Comparison of ENCODE assay signal across 8 mouse cellular contexts in the genomic region with DNA sequence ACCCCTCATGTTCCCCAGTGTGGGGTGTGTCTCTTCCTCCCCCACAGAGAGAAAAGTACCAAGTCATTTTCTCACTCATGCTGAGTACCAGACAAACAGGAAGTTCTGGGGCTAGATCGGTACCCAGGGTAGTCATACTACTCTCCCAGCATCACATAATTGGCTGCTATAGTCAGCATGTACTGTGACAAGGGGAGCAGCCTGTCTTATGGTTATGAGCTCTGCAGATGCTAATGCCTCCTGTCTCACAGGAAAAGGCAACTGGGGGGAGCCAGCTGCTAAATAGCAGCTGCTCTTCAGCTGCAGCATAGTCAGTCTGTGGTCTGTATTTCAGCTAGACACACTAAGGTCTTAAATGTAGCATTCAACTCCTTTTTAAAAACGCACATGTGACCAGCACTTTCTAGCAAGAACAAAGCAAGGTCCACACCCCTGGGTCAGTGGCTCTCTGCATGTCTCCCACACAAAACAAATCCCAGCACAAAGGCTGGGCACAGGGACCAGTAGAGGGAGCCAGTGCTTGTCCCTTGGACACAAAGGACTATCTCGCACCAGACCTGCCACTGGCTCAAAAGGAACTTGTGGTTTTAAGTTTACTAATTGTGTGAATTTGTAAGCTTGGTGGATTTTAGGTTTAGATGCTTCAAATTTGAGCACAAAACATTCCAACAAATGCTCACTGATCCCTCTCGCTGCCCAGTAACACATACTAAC. TPM values are rescaled to one million over a fixed set of nuclear protein-coding genes. Genes with fewer than 3 reads are reported as not detected.
DNase-seq lines count a peak whose midpoint lies in the region; ATAC-seq lines count a peak whose summit lies in the region.

No protein-coding gene starts in this region.

- no peak overlapping the region for H3K27ac ChIP-seq in heart, embryonic 12.5 days (ENCODE audit: poor library complexity, severe bottlenecking)
- H3K27ac ChIP-seq in kidney, embryonic 15.5 days: no peak overlapping the region
- H3K27ac ChIP-seq in liver, embryonic 13.5 days: no peak overlapping the region
- H3K27ac ChIP-seq in stomach, embryonic 14.5 days (ENCODE audit: low read length): no peak overlapping the region

- no peak overlapping the region for H3K4me2 ChIP-seq in heart, embryonic 12.5 days
- no peak overlapping the region for H3K4me2 ChIP-seq in kidney, embryonic 15.5 days
- H3K4me2 ChIP-seq in liver, embryonic 13.5 days: no peak overlapping the region
- no peak overlapping the region for H3K4me2 ChIP-seq in stomach, embryonic 14.5 days (replicated peaks; ENCODE audit: low read depth, low read length)

- H3K27me3 ChIP-seq in heart, embryonic 12.5 days (replicated peaks): no peaks in the 10 kb centered on the region
- no peaks in the 10 kb centered on the region for H3K27me3 ChIP-seq in kidney, embryonic 15.5 days
- no peaks in the 10 kb centered on the region for H3K27me3 ChIP-seq in liver, embryonic 13.5 days
- no peaks in the 10 kb centered on the region for H3K27me3 ChIP-seq in stomach, embryonic 14.5 days (ENCODE audit: control insufficient read depth, insufficient read depth, low read length)

- peak; percentile 95 for ATAC-seq in activated CD4-positive, CD25-positive, alpha-beta regulatory T cell, adult 4 months
- ATAC-seq in heart, embryonic 12.5 days (ENCODE audit: insufficient number of reproducible peaks, low FRiP score): peak; percentile 59; the same call in 1 of the 2 replicates
- ATAC-seq in kidney, embryonic 15.5 days (replicated peaks; ENCODE audit: low FRiP score): 0 out of 2 replicates have a peak, but pooled peaks have one; percentile 69
- ATAC-seq in liver, embryonic 13.5 days (ENCODE audit: low read depth): peak; percentile 65
- 0 out of 2 replicates have a peak, but pooled peaks have one; percentile 56 for ATAC-seq in stomach, embryonic 14.5 days (ENCODE audit: insufficient number of reproducible peaks, insufficient read depth, low FRiP score, low read depth)

- peaks cover 16% of the 10 kb centered on the region; the same call in 1 of the 2 replicates for H3K36me3 ChIP-seq in heart, embryonic 12.5 days
- H3K36me3 ChIP-seq in kidney, embryonic 15.5 days: peaks cover 39% of the 10 kb centered on the region
- H3K36me3 ChIP-seq in liver, embryonic 13.5 days: peaks cover 39% of the 10 kb centered on the region
- no peaks in the 10 kb centered on the region for H3K36me3 ChIP-seq in stomach, embryonic 14.5 days (ENCODE audit: control insufficient read depth, insufficient read depth, low read length)

- DNase-seq in 416B (ENCODE audit: low read depth): peak; percentile 88
- DNase-seq in embryo, embryonic 11.5 days (ENCODE audit: low read depth, low spot score): peak; percentile 43
- peak; percentile 56 for DNase-seq in liver, embryonic 13.5 days
- DNase-seq in naive thymus-derived CD4-positive, alpha-beta T cell, adult 2 months (ENCODE audit: low read depth): peak; percentile 69

- peaks cover 14% of the 10 kb centered on the region for H3K4me1 ChIP-seq in heart, embryonic 12.5 days (replicated peaks)
- no peaks in the 10 kb centered on the region for H3K4me1 ChIP-seq in kidney, embryonic 15.5 days
- peaks cover 28% of the 10 kb centered on the region for H3K4me1 ChIP-seq in liver, embryonic 13.5 days (replicated peaks)
- H3K4me1 ChIP-seq in stomach, embryonic 14.5 days (ENCODE audit: control insufficient read depth, insufficient read depth, low read length): no peaks in the 10 kb centered on the region

- no peak overlapping the region for H3K9ac ChIP-seq in heart, embryonic 12.5 days
- no peak overlapping the region for H3K9ac ChIP-seq in kidney, embryonic 15.5 days
- H3K9ac ChIP-seq in liver, embryonic 13.5 days: no peak overlapping the region
- no peak overlapping the region for H3K9ac ChIP-seq in stomach, embryonic 14.5 days (replicated peaks; ENCODE audit: low read depth, low read length)

- H3K9me3 ChIP-seq in heart, embryonic 12.5 days (replicated peaks): no peaks in the 10 kb centered on the region
- H3K9me3 ChIP-seq in kidney, embryonic 15.5 days (replicated peaks): no peaks in the 10 kb centered on the region
- H3K9me3 ChIP-seq in liver, embryonic 13.5 days (replicated peaks): no peaks in the 10 kb centered on the region
- no peaks in the 10 kb centered on the region for H3K9me3 ChIP-seq in stomach, embryonic 14.5 days (ENCODE audit: control insufficient read depth, low read depth, low read length)

- 44% methylated on average over 4 of the region's 4 CpGs for WGBS in heart, embryonic 12.5 days
- 46% methylated on average over 4 of the region's 4 CpGs for WGBS in kidney, embryonic 15.5 days
- WGBS in liver, embryonic 13.5 days (ENCODE audit: insufficient replicate concordance): 44% methylated on average over 4 of the region's 4 CpGs
- WGBS in stomach, embryonic 14.5 days: 47% methylated on average over 4 of the region's 4 CpGs

- H3K4me3 ChIP-seq in heart, embryonic 12.5 days: no peak overlapping the region
- no peak overlapping the region for H3K4me3 ChIP-seq in kidney, embryonic 15.5 days (replicated peaks)
- H3K4me3 ChIP-seq in liver, embryonic 13.5 days (replicated peaks): no peak overlapping the region
- H3K4me3 ChIP-seq in stomach, embryonic 14.5 days (ENCODE audit: low read depth, low read length): no peak overlapping the region

RNA-seq across cellular contexts. Expression of a gene that starts 31.0 kb away (rescaled TPM):
- polyA plus RNA-seq in activated CD4-positive, CD25-positive, alpha-beta regulatory T cell, adult 4 months (2017; shearing (Covaris generic)): 100 to 1,000 TPM; 369 to 440 TPM
- polyA plus RNA-seq in heart, embryonic 12.5 days (2016; fragmentation: Nextera tagmentation; extraction: Ambion mirVana): 16.2 and 16.9 TPM in 2 replicates
- polyA plus RNA-seq in kidney, embryonic 15.5 days (2015; fragmentation: Nextera tagmentation; extraction: Ambion mirVana): 22.6 and 26.7 TPM in 2 replicates
- polyA plus RNA-seq in liver, embryonic 13.5 days (2015; fragmentation: Nextera tagmentation; extraction: Ambion mirVana): 5.1 and 6.0 TPM in 2 replicates
- 18.3 and 20.8 TPM in 2 replicates for polyA plus RNA-seq in stomach, embryonic 14.5 days (2014; fragmentation: Nextera tagmentation; extraction: Ambion mirVana)

RNA-seq across cellular contexts. Expression of a gene that starts 45.7 kb away (rescaled TPM):
- polyA plus RNA-seq in activated CD4-positive, CD25-positive, alpha-beta regulatory T cell, adult 4 months (2017; shearing (Covaris generic)): 10 to 100 TPM; 52.2 to 60.8 TPM
- 50.0 and 54.1 TPM in 2 replicates for polyA plus RNA-seq in heart, embryonic 12.5 days (2016; fragmentation: Nextera tagmentation; extraction: Ambion mirVana)
- 69.4 and 71.8 TPM in 2 replicates for polyA plus RNA-seq in kidney, embryonic 15.5 days (2015; fragmentation: Nextera tagmentation; extraction: Ambion mirVana)
- polyA plus RNA-seq in liver, embryonic 13.5 days (2015; fragmentation: Nextera tagmentation; extraction: Ambion mirVana): 26.6 and 27.8 TPM in 2 replicates
- 44.2 and 51.4 TPM in 2 replicates for polyA plus RNA-seq in stomach, embryonic 14.5 days (2014; fragmentation: Nextera tagmentation; extraction: Ambion mirVana)

RNA-seq across cellular contexts. Expression of a gene that starts 46.2 kb away (rescaled TPM):
- 10 to 100 TPM; 22.2 to 22.8 TPM for polyA plus RNA-seq in activated CD4-positive, CD25-positive, alpha-beta regulatory T cell, adult 4 months (2017; shearing (Covaris generic))
- 33.8 and 33.9 TPM in 2 replicates for polyA plus RNA-seq in heart, embryonic 12.5 days (2016; fragmentation: Nextera tagmentation; extraction: Ambion mirVana)
- 41.7 and 43.7 TPM in 2 replicates for polyA plus RNA-seq in kidney, embryonic 15.5 days (2015; fragmentation: Nextera tagmentation; extraction: Ambion mirVana)
- 12.3 and 13.8 TPM in 2 replicates for polyA plus RNA-seq in liver, embryonic 13.5 days (2015; fragmentation: Nextera tagmentation; extraction: Ambion mirVana)
- polyA plus RNA-seq in stomach, embryonic 14.5 days (2014; fragmentation: Nextera tagmentation; extraction: Ambion mirVana): 32.1 and 37.3 TPM in 2 replicates

RNA-seq across cellular contexts. Expression of a gene that starts 48.3 kb away (rescaled TPM):
- 1 to 10 TPM; 2.5 to 4.3 TPM for polyA plus RNA-seq in activated CD4-positive, CD25-positive, alpha-beta regulatory T cell, adult 4 months (2017; shearing (Covaris generic))
- 13.5 and 15.1 TPM in 2 replicates for polyA plus RNA-seq in heart, embryonic 12.5 days (2016; fragmentation: Nextera tagmentation; extraction: Ambion mirVana)
- 25.5 and 28.0 TPM in 2 replicates for polyA plus RNA-seq in kidney, embryonic 15.5 days (2015; fragmentation: Nextera tagmentation; extraction: Ambion mirVana)
- 10.2 and 10.7 TPM in 2 replicates for polyA plus RNA-seq in liver, embryonic 13.5 days (2015; fragmentation: Nextera tagmentation; extraction: Ambion mirVana)
- 9.1 and 9.5 TPM in 2 replicates for polyA plus RNA-seq in stomach, embryonic 14.5 days (2014; fragmentation: Nextera tagmentation; extraction: Ambion mirVana)

Comparison
In these comparisons a context has a peak if more than half of its experiments do, and no peak if none do; other contexts are left out.
1. RNA of a gene that starts 31.0 kb away (polyA plus RNA-seq): 369 to 440 TPM in activated CD4-positive, CD25-positive, alpha-beta regulatory T cell, adult 4 months; 22.6 to 26.7 TPM in kidney, embryonic 15.5 days, 18.3 to 20.8 TPM in stomach, embryonic 14.5 days, 16.2 to 16.9 TPM in heart, embryonic 12.5 days and 5.1 to 6.0 TPM in liver, embryonic 13.5 days; every median in the first group is over 10 times any median in the second.
2. Peak in every context shown above with its lines, with median percentiles within 50 percentile points of each other: DNase-seq and ATAC-seq.